Mouse (Mus musculus) hindbrain, embryonic 10.5 days (tissue): ENCODE measurements around the gene Mybpc3. TPM values are rescaled to one million over a fixed set of nuclear protein-coding genes. Genes with fewer than 3 reads are reported as not detected.

Experiments
- polyA plus RNA-seq: library from polyadenylated mRNA; unstranded; fragments of >200 nt; fragmentation: Nextera tagmentation; extraction: Ambion mirVana; gene quantifications from 2 replicates; pipeline ENCODE4 v1.2.1, GENCODE M21; 2016

Mybpc3 gene
- polyA plus RNA-seq, 1 experiment from 2014 or later = not detected

Other genes with a start within 250 kb of the Mybpc3 start
- 2.4 and 9.6 TPM in 2 replicates for gene C1qtnf4, start 232.3 kb upstream of the Mybpc3 start, polyA plus RNA-seq
- 55.9 and 56.8 TPM in 2 replicates for gene Kbtbd4, start 213.4 kb upstream of the Mybpc3 start, polyA plus RNA-seq
- 189 and 220 TPM in 2 replicates for gene Ndufs3, start 213.3 kb upstream of the Mybpc3 start, polyA plus RNA-seq
- 129 and 141 TPM in 2 replicates for gene Celf1, start 177.8 kb upstream of the Mybpc3 start, polyA plus RNA-seq
- gene Rapsn, start 82.5 kb upstream of the Mybpc3 start, polyA plus RNA-seq = 0.41 and 1.7 TPM in 2 replicates
- gene Psmc3, start 64.1 kb upstream of the Mybpc3 start, polyA plus RNA-seq = 341 and 347 TPM in 2 replicates
- gene Slc39a13, start 47.7 kb upstream of the Mybpc3 start, polyA plus RNA-seq = 21.3 and 25.8 TPM in 2 replicates
- gene Spi1, start 35.8 kb upstream of the Mybpc3 start, polyA plus RNA-seq = 4.3 TPM in 2 replicates
- 17.1 and 23.1 TPM in 2 replicates for gene Madd, start 65.7 kb downstream of the Mybpc3 start, polyA plus RNA-seq
- gene Nr1h3, start 84.7 kb downstream of the Mybpc3 start, polyA plus RNA-seq = 2.0 and 2.1 TPM in 2 replicates
- gene Acp2, start 84.7 kb downstream of the Mybpc3 start, polyA plus RNA-seq = 29.6 and 34.9 TPM in 2 replicates
- 8.3 and 10.5 TPM in 2 replicates for gene Ddb2, start 118.8 kb downstream of the Mybpc3 start, polyA plus RNA-seq
- 30.0 and 38.5 TPM in 2 replicates for gene Pacsin3, start 137.8 kb downstream of the Mybpc3 start, polyA plus RNA-seq
- gene Arfgap2, start 146.8 kb downstream of the Mybpc3 start, polyA plus RNA-seq = 93.6 and 94.4 TPM in 2 replicates